Mouse (Mus musculus): Measurements from ENCODE around the gene Rnf20. TPM values are rescaled to one million over a fixed set of nuclear protein-coding genes. Genes with fewer than 3 reads are reported as not detected.

The Rnf20 gene
- polyA plus RNA-seq, 1 experiment from 2014 or later = 68.2 TPM

- WGBS = 90% methylated on average over 5 of the region's 5 CpGs
- no peak overlapping the region for H3K4me3 ChIP-seq
- H3K9ac ChIP-seq (replicated peaks) = no peak overlapping the region
- H3K27ac ChIP-seq (replicated peaks) = no peak overlapping the region
- no peaks in the 10 kb centered on the region for H3K9me3 ChIP-seq
- no peak overlapping the region for H3K4me2 ChIP-seq (replicated peaks)
- peaks cover 33% of the 10 kb centered on the region for H3K36me3 ChIP-seq
- ATAC-seq (ENCODE audit: low FRiP score, low read depth) = no peak
- H3K4me1 ChIP-seq = no peaks in the 10 kb centered on the region
- H3K27me3 ChIP-seq = no peaks in the 10 kb centered on the region
Observed at GRCm38 (mm10) chr4:49664850-49665249, 33.0 kb downstream of the Rnf20 start.

DNA sequence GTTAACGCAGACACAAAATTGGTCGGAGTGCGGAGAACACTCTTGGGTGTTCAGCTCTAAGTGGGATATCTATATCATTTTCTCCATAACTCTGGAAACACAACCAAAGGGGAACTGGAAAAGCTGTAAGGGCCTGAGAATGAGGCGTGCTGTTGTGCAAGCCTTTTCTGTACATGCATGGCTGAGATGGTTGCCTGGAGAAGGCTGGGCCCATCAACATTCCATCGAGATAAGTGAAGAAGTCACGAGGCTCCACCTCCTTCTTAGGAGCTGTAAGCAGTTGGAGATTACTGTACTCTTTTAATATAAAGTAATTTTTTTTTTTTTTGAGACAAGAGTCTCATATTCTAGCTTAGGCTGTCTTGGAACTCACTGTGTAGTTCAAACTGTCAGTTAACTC, 44.3 kb downstream of the Rnf20 start:
- Histone ChIP-seq H3K36me3 (no peaks in the 10 kb centered on the region), H3K9ac (replicated peaks) (no peak overlapping the region), H3K27me3 (no peaks in the 10 kb centered on the region), H3K4me1 (no peaks in the 10 kb centered on the region), H3K27ac (replicated peaks) (no peak overlapping the region), H3K9me3 (no peaks in the 10 kb centered on the region), H3K4me2 (replicated peaks) (no peak overlapping the region), H3K4me3 (no peak overlapping the region)
- ATAC-seq (ENCODE audit: low FRiP score, low read depth) = no peak
- 88% methylated on average over 6 of the region's 6 CpGs for WGBS

- no peak overlapping the region for H3K27ac ChIP-seq (replicated peaks)
- H3K4me3 ChIP-seq = no peak overlapping the region
- H3K27me3 ChIP-seq = no peaks in the 10 kb centered on the region
- 87% methylated on average over 7 of the region's 7 CpGs for WGBS
- no peaks in the 10 kb centered on the region for H3K36me3 ChIP-seq
- ATAC-seq (ENCODE audit: low FRiP score, low read depth) = no peak
- H3K9ac ChIP-seq (replicated peaks) = no peak overlapping the region
- H3K4me2 ChIP-seq (replicated peaks) = no peak overlapping the region
- H3K4me1 ChIP-seq = no peaks in the 10 kb centered on the region
- H3K9me3 ChIP-seq = no peaks in the 10 kb centered on the region
Observed at GRCm38 (mm10) chr4:49676790-49677189, 45.0 kb downstream of the Rnf20 start.

DNA sequence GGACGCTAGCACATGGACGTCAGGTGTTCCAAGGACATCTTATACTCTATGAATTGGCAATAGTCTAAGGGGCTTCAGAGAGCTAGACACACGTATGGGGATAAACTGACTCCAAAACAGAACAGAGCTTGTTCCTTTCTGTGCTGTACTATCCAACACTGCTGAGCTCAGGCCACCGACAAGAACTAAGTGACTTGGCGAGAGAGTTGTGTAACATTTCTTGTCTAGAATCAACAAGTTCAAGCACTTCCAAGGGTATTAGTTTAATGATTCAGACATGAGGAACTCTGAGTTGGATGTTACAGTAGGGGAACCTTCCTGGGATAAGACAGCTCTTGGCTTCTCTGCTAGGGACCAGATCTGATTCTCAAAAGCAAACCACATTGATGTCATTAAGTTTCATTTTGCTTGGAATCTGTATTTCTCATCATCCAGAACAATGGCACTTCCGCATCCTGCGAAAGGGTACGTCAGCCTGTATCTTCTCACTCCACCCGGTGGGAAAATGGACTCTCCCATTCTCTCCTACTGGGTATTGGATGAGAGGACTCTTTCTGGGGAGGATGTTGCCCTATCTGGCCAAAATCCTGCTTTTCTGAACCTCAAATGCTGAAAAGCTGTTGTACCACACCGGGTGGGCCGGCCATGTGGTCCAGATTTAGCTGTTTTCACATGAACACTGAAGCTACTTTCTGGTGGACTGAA, 48.5 kb downstream of the Rnf20 start:
- Histone ChIP-seq H3K4me2 (replicated peaks) (no peak overlapping the region), H3K36me3 (no peaks in the 10 kb centered on the region), H3K4me1 (no peaks in the 10 kb centered on the region), H3K9me3 (no peaks in the 10 kb centered on the region), H3K9ac (replicated peaks) (no peak overlapping the region), H3K27ac (replicated peaks) (no peak overlapping the region), H3K27me3 (no peaks in the 10 kb centered on the region), H3K4me3 (no peak overlapping the region)
- 90% methylated on average over 11 of the region's 11 CpGs for WGBS
- ATAC-seq (ENCODE audit: low FRiP score, low read depth) = no peak

- ATAC-seq (ENCODE audit: low FRiP score, low read depth) = no peak
- 96% methylated on average over 13 of the region's 13 CpGs for WGBS
Observed at GRCm38 (mm10) chr4:49681812-49682211, 50.0 kb downstream of the Rnf20 start, which contains the start of gene Ppp3r2. Ppp3r2 (minus strand) TSS chr4:49682024.

GRCm38 (mm10) chr4:49688594-49689288, 56.9 kb downstream of the Rnf20 start:
- Histone ChIP-seq H3K27ac (replicated peaks) (no peak overlapping the region), H3K4me3 (no peak overlapping the region), H3K4me2 (replicated peaks) (no peak overlapping the region), H3K36me3 (no peaks in the 10 kb centered on the region), H3K4me1 (peaks cover 4% of the 10 kb centered on the region; the same call in 1 of the 2 replicates), H3K9me3 (no peaks in the 10 kb centered on the region), H3K27me3 (no peaks in the 10 kb centered on the region), H3K9ac (replicated peaks) (no peak overlapping the region)
- WGBS = 14% methylated on average over 9 of the region's 9 CpGs
- peak; percentile 90 for ATAC-seq (ENCODE audit: low FRiP score, low read depth)

More at GRCm38 (mm10) chr4:49681812-49682211, 50.0 kb downstream of the Rnf20 start, which contains the start of gene Ppp3r2:
- Histone ChIP-seq H3K4me3 (no peak within 1 kb of the TSS), H3K36me3 (no peaks in the 10 kb centered on the region), H3K27me3 (no peaks in the 10 kb centered on the region), H3K4me1 (no peaks in the 10 kb centered on the region), H3K4me2 (replicated peaks) (no peak within 1 kb of the TSS), H3K27ac (replicated peaks) (no peak within 1 kb of the TSS), H3K9ac (replicated peaks) (no peak within 1 kb of the TSS), H3K9me3 (no peaks in the 10 kb centered on the region)

DNA sequence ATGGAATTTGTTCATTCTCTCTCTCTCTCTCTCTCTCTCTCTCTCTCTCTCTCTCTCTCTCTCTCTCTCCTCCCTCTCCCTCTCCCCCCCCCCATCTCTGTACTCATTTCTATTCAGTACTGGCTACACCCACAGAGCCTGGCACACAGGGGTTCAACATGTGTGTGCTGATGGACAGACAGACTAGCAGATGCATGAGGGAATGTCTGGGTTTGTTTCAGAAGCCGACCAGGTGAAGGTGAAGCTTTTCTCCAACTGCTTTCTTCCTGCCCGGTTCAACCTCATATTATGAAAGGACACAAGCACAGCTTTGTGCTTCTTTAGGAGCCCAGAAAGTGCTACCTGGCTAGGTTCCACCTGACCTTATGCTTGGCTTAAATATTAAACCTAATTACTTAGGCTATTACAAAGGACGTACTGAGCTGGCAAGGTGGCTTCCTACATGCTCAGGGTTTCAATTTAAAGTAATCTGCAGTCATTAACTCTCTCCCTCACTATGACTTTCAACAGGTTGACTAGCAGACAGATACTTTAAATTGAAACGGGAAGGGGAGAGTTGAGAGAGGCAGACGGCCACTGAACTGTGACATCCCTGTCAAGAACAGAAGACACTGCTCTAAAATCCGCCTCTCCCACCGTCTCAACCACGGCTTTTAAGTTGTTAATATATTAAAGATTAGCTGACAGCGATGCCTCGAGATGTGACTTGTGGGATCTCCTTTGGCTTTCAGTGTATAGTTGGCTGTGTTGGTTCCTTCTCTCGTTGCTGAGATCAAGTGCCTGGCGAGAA, 59.8 kb downstream of the Rnf20 start:
- no peak overlapping the region for H3K27ac ChIP-seq (replicated peaks)
- H3K4me2 ChIP-seq (replicated peaks) = no peak overlapping the region
- H3K9ac ChIP-seq (replicated peaks) = no peak overlapping the region
- H3K4me1 ChIP-seq = peaks cover 4% of the 10 kb centered on the region; the same call in 1 of the 2 replicates
- 53% methylated on average over 12 of the region's 12 CpGs for WGBS
- no peak overlapping the region for H3K4me3 ChIP-seq
- H3K36me3 ChIP-seq = no peaks in the 10 kb centered on the region
- no peaks in the 10 kb centered on the region for H3K9me3 ChIP-seq
- H3K27me3 ChIP-seq = no peaks in the 10 kb centered on the region
- ATAC-seq (ENCODE audit: low FRiP score, low read depth) = no peak

Other genes with a start within 250 kb of the Rnf20 start
- gene Acnat2, start 223.9 kb upstream of the Rnf20 start, polyA plus RNA-seq (2016; fragmentation: Nextera tagmentation; extraction: Ambion mirVana) = not detected in 2 replicates
- gene Acnat1, start 158.1 kb upstream of the Rnf20 start, polyA plus RNA-seq (2016; fragmentation: Nextera tagmentation; extraction: Ambion mirVana) = not detected in 2 replicates
- 0.17 and 0.67 TPM in 2 replicates for gene Baat, start 125.4 kb upstream of the Rnf20 start, polyA plus RNA-seq (2016; fragmentation: Nextera tagmentation; extraction: Ambion mirVana)
- 84.7 and 86.1 TPM in 2 replicates for gene Mrpl50, start 110.9 kb upstream of the Rnf20 start, polyA plus RNA-seq (2016; fragmentation: Nextera tagmentation; extraction: Ambion mirVana)
- gene Zfp189, start 110.8 kb upstream of the Rnf20 start, polyA plus RNA-seq (2016; fragmentation: Nextera tagmentation; extraction: Ambion mirVana) = 15.2 and 16.2 TPM in 2 replicates
- 0.29 TPM in 1 of 2 replicates, not detected in the other for gene Aldob, start 82.5 kb upstream of the Rnf20 start, polyA plus RNA-seq (2016; fragmentation: Nextera tagmentation; extraction: Ambion mirVana)
- 27.0 and 28.7 TPM in 2 replicates for gene Tmem246, start 34.1 kb upstream of the Rnf20 start, polyA plus RNA-seq (2016; fragmentation: Nextera tagmentation; extraction: Ambion mirVana)
- 0.05 and 0.21 TPM in 2 replicates for gene Ppp3r2, start 50.0 kb downstream of the Rnf20 start, polyA plus RNA-seq (2016; fragmentation: Nextera tagmentation; extraction: Ambion mirVana)
- gene Grin3a, start 213.7 kb downstream of the Rnf20 start, polyA plus RNA-seq (2016; fragmentation: Nextera tagmentation; extraction: Ambion mirVana) = 2.5 and 3.1 TPM in 2 replicates

Data from midbrain, embryonic 12.5 days (tissue).